Mouse (Mus musculus) inflammation-experienced regulatory T-cells, adult 6 months (primary cell): ENCODE measurements around the gene H2afb3. TPM values are rescaled to one million over a fixed set of nuclear protein-coding genes. Genes with fewer than 3 reads are reported as not detected.
"Not testable (repeated sequence)": the region's sequence is repeated elsewhere in the genome, so short reads cannot be mapped to it uniquely, and the experiment has no call there.

ENCODE experiments used
- ATAC-seq: one replicate; pipeline ENCODE4 v1.8.0; 2017
- polyA plus RNA-seq, 3 experiments: library from polyadenylated mRNA; unstranded; fragments of 100-300 nt; shearing (Covaris generic); gene quantifications; one replicate each; pipeline ENCODE4 v1.2.1; 2017

The H2afb3 gene
- polyA plus RNA-seq: not detected

DNA sequence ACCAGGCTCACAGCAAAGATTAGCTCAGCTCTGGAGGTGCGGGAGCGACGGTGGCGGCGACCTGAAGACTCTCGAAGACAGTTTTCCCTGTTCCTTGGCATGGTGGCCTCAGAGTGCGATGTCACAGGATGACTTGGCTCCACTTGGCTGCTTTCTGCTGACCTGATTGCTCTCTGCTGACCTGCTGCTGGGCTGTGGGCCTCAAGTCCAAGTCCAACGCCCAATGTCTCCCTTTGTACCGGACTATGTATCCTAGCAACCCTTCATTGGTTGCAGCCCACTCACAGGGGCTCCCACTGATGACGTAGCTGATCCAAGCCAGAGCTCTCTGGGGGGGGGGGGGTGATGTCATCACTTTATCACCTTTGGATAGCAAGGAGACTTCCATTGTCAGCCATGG is at the start of gene H2afb3:
TSS of gene H2afb3 (minus strand) at position 101 of the 400 bp plus-strand sequence.
- ATAC-seq: not testable (repeated sequence)

DNA sequence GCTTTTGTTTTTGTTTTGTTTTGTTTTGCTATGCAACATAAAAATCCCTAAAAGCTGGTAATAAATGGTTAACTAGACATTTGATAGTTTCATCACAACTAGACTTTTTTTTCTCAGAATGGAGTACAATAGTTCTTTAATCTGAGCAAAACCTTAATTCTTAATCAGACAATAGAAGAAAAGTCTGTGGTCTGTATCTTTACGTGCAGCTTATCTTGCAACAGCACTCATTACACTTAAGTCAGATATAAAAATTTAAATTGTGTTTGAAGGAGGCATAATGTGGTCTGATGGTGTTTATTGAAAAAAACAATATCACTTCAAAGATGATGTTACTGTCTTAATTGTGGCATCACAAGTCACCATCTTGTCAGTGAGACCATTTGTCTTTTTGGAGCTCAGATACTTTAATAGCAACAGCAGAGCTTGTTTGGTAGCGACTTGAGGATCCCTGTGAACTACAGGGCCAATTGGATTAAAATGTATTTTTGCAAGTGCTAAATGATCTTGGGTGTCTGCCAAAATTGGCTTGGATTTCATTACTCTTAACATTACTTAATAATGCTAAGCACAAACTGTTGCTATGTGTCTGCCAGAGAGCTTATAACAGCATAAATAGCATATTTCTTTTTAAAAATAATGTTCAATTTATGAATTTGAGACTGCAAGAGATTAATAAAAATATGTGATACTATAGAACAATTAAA is 11.3 kb downstream of the H2afb3 start:
- ATAC-seq: no peak

GRCm38 (mm10) chrX:120292832-120293750 is 19.8 kb downstream of the H2afb3 start:
- ATAC-seq: no peak

DNA sequence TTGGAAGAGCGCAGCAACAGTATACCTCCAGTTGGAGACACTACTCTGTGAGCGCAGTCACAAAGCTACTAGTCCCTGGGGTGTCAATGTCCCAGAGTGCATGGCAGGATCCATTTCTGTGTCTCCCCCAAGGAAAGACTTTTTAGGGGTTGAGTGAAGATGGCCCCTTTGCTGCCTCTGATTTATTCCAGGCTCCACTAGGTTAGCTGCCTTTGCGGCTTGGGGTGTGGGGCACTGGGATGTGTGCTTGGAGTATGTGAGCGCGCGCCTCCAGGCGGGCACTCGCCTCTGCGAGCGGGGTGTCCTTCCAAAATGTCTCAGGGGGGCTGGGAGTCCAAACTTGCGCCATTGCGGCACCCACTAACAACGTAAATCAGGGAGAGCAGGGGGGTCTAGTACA is 21.2 kb downstream of the H2afb3 start:
- ATAC-seq: no peak

GRCm38 (mm10) chrX:120290900-120291280 is 22.0 kb downstream of the H2afb3 start:
- ATAC-seq: no peak

DNA sequence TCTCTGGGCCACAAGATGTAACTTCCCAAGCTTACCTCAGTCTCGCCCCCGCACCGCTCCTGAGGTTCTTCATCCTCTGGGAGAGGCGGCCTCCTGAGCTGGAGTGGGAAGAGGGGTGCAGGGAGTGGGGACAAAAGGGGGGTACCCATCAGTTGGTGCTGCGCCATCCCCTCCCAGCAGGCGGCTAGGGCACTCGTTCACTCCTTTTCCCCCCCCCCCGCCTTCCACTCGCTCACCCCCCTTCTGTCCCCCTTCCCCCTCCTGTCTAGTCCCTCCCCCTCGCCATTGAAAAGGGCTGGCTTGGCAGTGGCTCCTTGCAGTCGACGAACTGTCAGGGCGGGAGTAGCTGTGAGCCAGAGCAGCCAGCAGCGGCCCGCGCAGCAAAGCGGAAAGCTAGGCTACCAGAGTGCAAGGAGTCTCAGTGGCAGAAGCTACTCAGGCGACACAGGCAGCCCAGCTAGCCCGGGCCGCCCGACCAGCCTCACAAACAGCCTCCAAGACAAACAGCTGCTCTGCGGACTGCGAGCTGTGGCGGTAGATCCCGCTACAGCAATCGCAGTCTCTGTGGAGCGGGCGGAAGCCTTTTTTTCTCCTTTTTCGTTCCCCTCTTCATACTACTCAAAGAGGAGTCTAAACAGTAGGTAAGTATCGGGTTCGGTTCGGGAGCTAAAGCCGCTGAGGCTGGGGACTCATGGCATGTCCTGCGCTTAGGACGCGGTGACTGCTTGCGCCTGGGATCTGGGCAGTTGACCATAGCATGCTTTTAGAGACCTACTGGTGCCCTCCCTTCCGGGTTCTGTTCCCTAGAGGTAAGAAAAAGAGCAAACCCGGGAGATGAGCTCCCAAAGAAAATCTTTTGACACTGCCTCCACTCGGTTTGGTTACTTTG is 22.6 kb downstream of the H2afb3 start, which contains the start of gene Pcdh11x:
TSS of gene Pcdh11x (plus strand) at position 249 of the 889 bp plus-strand sequence.
- no peak for ATAC-seq

DNA sequence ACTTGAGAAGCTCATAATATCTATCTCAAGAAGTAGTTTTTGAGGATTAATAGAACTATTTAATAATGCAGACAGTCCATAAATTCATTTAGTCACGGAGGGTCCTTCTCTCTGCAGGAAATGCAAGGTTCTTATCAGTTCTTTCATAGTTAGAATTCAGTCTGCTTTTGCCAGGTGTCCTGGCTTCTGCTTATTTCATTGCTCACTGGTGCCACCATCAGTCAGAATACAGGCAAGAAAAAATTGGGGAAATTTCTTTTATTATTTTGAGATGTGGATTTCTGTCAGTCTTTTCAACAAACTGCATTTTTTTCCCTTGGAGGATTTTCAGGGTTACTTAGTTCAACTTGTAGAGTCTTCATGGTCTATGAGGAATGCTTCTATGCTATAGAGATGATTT is 25.4 kb downstream of the H2afb3 start:
- ATAC-seq: no peak

- no peak for ATAC-seq
Measured at GRCm38 (mm10) chrX:120285522-120285921, 27.4 kb downstream of the H2afb3 start.

Other genes starting within 250 kb of the H2afb3 start
- gene Pcdh11x, start 22.8 kb downstream of the H2afb3 start, polyA plus RNA-seq: not detected